In the genomic region with DNA sequence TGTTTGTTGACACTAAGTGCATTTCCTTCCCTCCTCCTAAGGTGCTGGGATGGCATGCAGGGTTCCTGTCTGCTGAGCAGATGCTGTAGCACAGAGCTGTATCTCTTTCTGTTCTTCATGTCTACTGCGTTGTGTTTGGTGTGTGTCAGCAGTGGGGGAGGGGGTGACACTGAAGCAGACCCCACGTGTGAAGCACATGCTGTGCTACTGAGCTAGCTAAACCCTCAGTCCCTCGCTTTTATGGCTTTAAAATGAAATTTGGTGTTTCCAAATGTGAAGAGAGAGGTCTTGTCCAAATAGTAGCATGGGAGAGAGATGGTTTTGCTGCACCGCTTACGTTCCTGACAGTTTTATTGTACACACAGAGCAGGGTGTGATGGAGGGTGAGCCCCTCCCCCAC, we compare ENCODE assay signal across 24 mouse cellular contexts. TPM values are rescaled to one million over a fixed set of nuclear protein-coding genes. Genes with fewer than 3 reads are reported as not detected.
DNase-seq lines count a peak whose midpoint lies in the region; ATAC-seq lines count a peak whose summit lies in the region.
"Had no signal": no experiment of that assay in that cellular context is flagged by ENCODE, and none has a peak within 500 bp of the region (broad histone marks: within the 10 kb centered on the region; RNA-seq: fewer than 3 reads in every experiment).

No protein-coding gene starts in this region.

- DNase-seq in heart, embryonic 10.5 days (ENCODE audit: low spot score), result peak; percentile 70
- DNase-seq in heart, postnatal 25 days (ENCODE audit: low spot score), result no peak
- DNase-seq in kidney, postnatal 10 days, result peak; percentile 5
- peak; percentile 8 to 55 for DNase-seq in spleen, postnatal 4 days (ENCODE audit: low spot score in 2 of 2)
- no peak for DNase-seq in spleen, postnatal 10 days (ENCODE audit: low spot score in 2 of 2)
- DNase-seq: adrenal gland, postnatal 36 days; B cell, adult 2 months; cerebellum, adult 18-20 months; cerebellum, adult 9-10 months; cerebellum, postnatal 14 days; gastrocnemius, postnatal 10 days; gastrocnemius, postnatal 36 days; heart, postnatal 10 days had no signal

- H3K27me3 ChIP-seq in heart, embryonic 10.5 days (ENCODE audit: insufficient read depth, poor library complexity, severe bottlenecking), result peaks cover 14% of the 10 kb centered on the region; the same call in 1 of the 2 replicates
- no peaks in the 10 kb centered on the region for H3K27me3 ChIP-seq in kidney, embryonic 15.5 days
- H3K27me3 ChIP-seq: CH12.LX; forebrain, embryonic 13.5 days; heart, embryonic 15.5 days; hindbrain, embryonic 15.5 days; Patski had no signal

- H3K36me3 ChIP-seq in heart, embryonic 10.5 days, result no peaks in the 10 kb centered on the region; the same call in 1 of the 2 replicates
- no peaks in the 10 kb centered on the region for H3K36me3 ChIP-seq in kidney, embryonic 15.5 days
- H3K36me3 ChIP-seq: forebrain, embryonic 10.5 days; G1E; heart, embryonic 12.5 days; heart, embryonic 15.5 days; hindbrain, embryonic 12.5 days; hindbrain, embryonic 15.5 days had no signal

- peaks cover 31% of the 10 kb centered on the region for H3K4me1 ChIP-seq in heart, embryonic 10.5 days
- H3K4me1 ChIP-seq in kidney, embryonic 15.5 days, result peaks cover 23% of the 10 kb centered on the region

- H3K4me2 ChIP-seq in kidney, embryonic 15.5 days, result no peak overlapping the region
- H3K4me2 ChIP-seq: forebrain, embryonic 13.5 days; heart, embryonic 12.5 days; heart, embryonic 15.5 days; hindbrain, embryonic 12.5 days; hindbrain, embryonic 15.5 days had no signal

- ATAC-seq in kidney, embryonic 15.5 days (replicated peaks; ENCODE audit: low FRiP score), result no peak
- ATAC-seq: forebrain, embryonic 13.5 days; forebrain, embryonic 16.5 days; Patski had no signal

- H3K9ac ChIP-seq in kidney, embryonic 15.5 days, result no peak overlapping the region
- H3K9ac ChIP-seq: forebrain, embryonic 13.5 days; heart, embryonic 12.5 days; heart, embryonic 15.5 days; hindbrain, embryonic 12.5 days; hindbrain, embryonic 15.5 days had no signal

- H3K9me3 ChIP-seq in heart, embryonic 10.5 days, result no peaks in the 10 kb centered on the region
- H3K9me3 ChIP-seq in kidney, embryonic 15.5 days (replicated peaks), result no peaks in the 10 kb centered on the region
- H3K9me3 ChIP-seq: forebrain, embryonic 10.5 days; forebrain, embryonic 13.5 days; G1E; heart, embryonic 15.5 days; hindbrain, embryonic 15.5 days had no signal

- intact Hi-C loops in heart, postnatal 25 days (cut with DNase I), result no loop called here

- 85% methylated on average over 5 of the region's 5 CpGs for WGBS in heart, embryonic 10.5 days
- WGBS in kidney, embryonic 15.5 days, result 56% methylated on average over 5 of the region's 5 CpGs

- no peak overlapping the region for H3K27ac ChIP-seq in heart, embryonic 10.5 days
- H3K27ac ChIP-seq in kidney, embryonic 15.5 days, result no peak overlapping the region
- H3K27ac ChIP-seq: forebrain, embryonic 10.5 days; forebrain, embryonic 13.5 days; heart, embryonic 15.5 days; hindbrain, embryonic 12.5 days; hindbrain, embryonic 15.5 days had no signal

- H3K4me3 ChIP-seq in heart, embryonic 10.5 days, result no peak overlapping the region
- H3K4me3 ChIP-seq in kidney, embryonic 15.5 days (replicated peaks), result no peak overlapping the region
- H3K4me3 ChIP-seq: forebrain, embryonic 10.5 days; forebrain, embryonic 13.5 days; heart, embryonic 12.5 days; heart, embryonic 15.5 days; hindbrain, embryonic 12.5 days; hindbrain, embryonic 15.5 days had no signal

RNA-seq across cellular contexts. Expression of a gene that starts 30.5 kb away (rescaled TPM):
- polyA plus RNA-seq in heart, embryonic 10.5 days (2016; fragmentation: Nextera tagmentation; extraction: Ambion mirVana), result 15.5 and 16.4 TPM in 2 replicates
- 10 to 100 TPM; 18.2 to 23.9 TPM for total RNA-seq in heart, postnatal 25 days (2021)
- 17.6 and 17.7 TPM in 2 replicates for polyA plus RNA-seq in kidney, embryonic 15.5 days (2015; fragmentation: Nextera tagmentation; extraction: Ambion mirVana)

RNA-seq across cellular contexts. Expression of a gene that starts 43.5 kb away (rescaled TPM):
- polyA plus RNA-seq in heart, embryonic 10.5 days (2016; fragmentation: Nextera tagmentation; extraction: Ambion mirVana), result 85.0 and 95.4 TPM in 2 replicates
- 10 to 100 TPM; 80.7 to 84.4 TPM for total RNA-seq in heart, postnatal 25 days (2021)
- polyA plus RNA-seq in kidney, embryonic 15.5 days (2015; fragmentation: Nextera tagmentation; extraction: Ambion mirVana), result 87.7 and 91.7 TPM in 2 replicates

Comparison
In these comparisons a context has a peak if more than half of its experiments do, and no peak if none do; other contexts are left out.
1. DNase-seq: peak in heart, embryonic 10.5 days (single experiment), kidney, postnatal 10 days (single experiment) and spleen, postnatal 4 days (2 of 2); none in heart, postnatal 25 days (single experiment) and spleen, postnatal 10 days (0 of 2).